Mouse (Mus musculus): ENCODE data around the gene Hist1h4i. TPM values are rescaled to one million over a fixed set of nuclear protein-coding genes. Genes with fewer than 3 reads are reported as not detected.

Hist1h4i gene
- total and polyA plus RNA-seq, 3 experiments = 6.4 to 812 (median 35.7) TPM

DNA sequence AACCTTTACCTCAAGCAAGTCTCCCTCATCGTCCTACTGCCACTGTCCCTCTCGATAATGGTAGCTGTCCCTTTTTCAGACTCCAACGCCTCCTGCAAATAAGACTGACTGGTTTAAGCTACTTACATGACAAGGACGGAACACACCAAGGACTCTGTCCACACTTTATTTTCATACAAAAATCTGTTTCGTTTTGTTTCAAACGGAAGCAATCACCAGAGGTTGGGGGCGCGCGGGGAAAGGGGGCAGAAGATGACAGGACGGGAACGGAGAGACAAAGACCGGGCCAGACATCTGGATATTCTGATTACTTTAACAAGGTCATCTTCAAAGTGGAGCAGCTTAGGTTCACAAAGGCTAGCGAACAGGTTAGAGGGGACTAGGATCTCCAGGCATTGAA, 27.4 kb downstream of the Hist1h4i start:
- Histone ChIP-seq H3K4me3 (replicated peaks in 1 of 3; ENCODE audit: low read depth in 2 of 3, low read length in 2 of 3, poor library complexity in 1 of 3) (peak overlapping the region in 1 of 3 experiments; percentile 23), H3K36me3 (replicated peaks in 1 of 2; ENCODE audit: control insufficient read depth in 1 of 2, insufficient read depth in 1 of 2, low read length in 1 of 2) (no peaks in the 10 kb centered on the region), H3K9me3 (replicated peaks; ENCODE audit: low read length) (no peaks in the 10 kb centered on the region), H3K4me1 (ENCODE audit: control insufficient read depth in 1 of 2, insufficient read depth in 2 of 2) (peaks cover 0 to 14% of the 10 kb centered on the region in 2 experiments; a peak in 2 of 4 replicates), H3K4me2 (ENCODE audit: insufficient read depth, low read depth, poor library complexity, severe bottlenecking) (peak overlapping the region; percentile 71), H3K79me2 (replicated peaks; ENCODE audit: control insufficient read depth, extremely low read depth, insufficient read depth, poor library complexity, severe bottlenecking) (no peaks in the 10 kb centered on the region), H3K9ac (ENCODE audit: insufficient read depth, low read depth) (0 out of 2 replicates have a peak overlapping the region, but pooled peaks have one; percentile 19), H3K27me3 (replicated peaks) (peaks cover 63% of the 10 kb centered on the region), H3K27ac (ENCODE audit: insufficient read depth, low read depth) (no peak overlapping the region)
- in situ Hi-C loops (cut with MboI; ENCODE audit: low pct_ligation_motif_present, low pct_unique_long_range_greater_than_20kb, low sequenced_read_pairs) = loop anchor here (25.0 kb wide), 1 partner anchor 601 kb away; the partner anchor contains the start of gene Zkscan3
- dilution Hi-C loops (cut with MboI; ENCODE audit: extremely low pct_ligation_motif_present, extremely low pct_unique_long_range_greater_than_20kb, low sequenced_read_pairs) = no loop called here
- DNase-seq (ENCODE audit: extremely low read depth) = no peak
- no peak for TF ChIP-seq EP300 (IDR thresholded peaks at IDR 0.05; ENCODE audit: low read length)
- no peak for TF ChIP-seq NELFE (IDR thresholded peaks at IDR 0.05; ENCODE audit: low read depth, low read length)
- TF ChIP-seq KAT2A (IDR thresholded peaks at IDR 0.05; ENCODE audit: insufficient replicate concordance, low read length) = no peak
- TF ChIP-seq PAX5 (IDR thresholded peaks at IDR 0.05; ENCODE audit: low read length) = no peak

- dilution Hi-C loops (cut with MboI; ENCODE audit: extremely low pct_ligation_motif_present, extremely low pct_unique_long_range_greater_than_20kb, low sequenced_read_pairs) = no loop called here
- Histone ChIP-seq H3K27ac (ENCODE audit: insufficient read depth, low read depth) (no peak within 1 kb of the TSS), H3K4me3 (replicated peaks in 1 of 3; ENCODE audit: low read depth in 2 of 3, low read length in 2 of 3, poor library complexity in 1 of 3) (no peak within 1 kb of the TSS), H3K27me3 (replicated peaks) (peaks cover 84% of the 10 kb centered on the region), H3K36me3 (replicated peaks in 1 of 2; ENCODE audit: control insufficient read depth in 1 of 2, insufficient read depth in 1 of 2, low read length in 1 of 2) (no peaks in the 10 kb centered on the region), H3K4me2 (ENCODE audit: insufficient read depth, low read depth, poor library complexity, severe bottlenecking) (no peak within 1 kb of the TSS), H3K9ac (ENCODE audit: insufficient read depth, low read depth) (no peak within 1 kb of the TSS), H3K79me2 (replicated peaks; ENCODE audit: control insufficient read depth, extremely low read depth, insufficient read depth, poor library complexity, severe bottlenecking) (no peaks in the 10 kb centered on the region), H3K4me1 (ENCODE audit: control insufficient read depth in 1 of 2, insufficient read depth in 2 of 2) (peaks cover 3 to 16% of the 10 kb centered on the region in 2 experiments; a peak in 3 of 4 replicates), H3K9me3 (replicated peaks; ENCODE audit: low read length) (no peaks in the 10 kb centered on the region)
- DNase-seq (ENCODE audit: extremely low read depth) = no peak
- no peak for TF ChIP-seq PAX5 (IDR thresholded peaks at IDR 0.05; ENCODE audit: low read length)
- in situ Hi-C loops (cut with MboI; ENCODE audit: low pct_ligation_motif_present, low pct_unique_long_range_greater_than_20kb, low sequenced_read_pairs) = loop anchor here (25.0 kb wide), 1 partner anchor 597 kb away; the partner anchor contains the start of gene Zkscan3
Observed at GRCm38 (mm10) chr13:22009642-22010041, 31.5 kb downstream of the Hist1h4i start, which contains the start of gene Prss16. Prss16 (minus strand) TSS chr13:22009742.

- H3K27me3 ChIP-seq (replicated peaks) = peaks cover 84% of the 10 kb centered on the region
- no peaks in the 10 kb centered on the region for H3K9me3 ChIP-seq (replicated peaks; ENCODE audit: low read length)
- no peak overlapping the region for H3K4me2 ChIP-seq (ENCODE audit: insufficient read depth, low read depth, poor library complexity, severe bottlenecking)
- H3K36me3 ChIP-seq (replicated peaks in 1 of 2; ENCODE audit: control insufficient read depth in 1 of 2, insufficient read depth in 1 of 2, low read length in 1 of 2) = no peaks in the 10 kb centered on the region
- H3K79me2 ChIP-seq (replicated peaks; ENCODE audit: control insufficient read depth, extremely low read depth, insufficient read depth, poor library complexity, severe bottlenecking) = no peaks in the 10 kb centered on the region
- H3K4me3 ChIP-seq (replicated peaks in 1 of 3; ENCODE audit: low read depth in 2 of 3, low read length in 2 of 3, poor library complexity in 1 of 3) = no peak overlapping the region
- no peak overlapping the region for H3K27ac ChIP-seq (ENCODE audit: insufficient read depth, low read depth)
- no peak overlapping the region for H3K9ac ChIP-seq (ENCODE audit: insufficient read depth, low read depth)
- in situ Hi-C loops (cut with MboI; ENCODE audit: low pct_ligation_motif_present, low pct_unique_long_range_greater_than_20kb, low sequenced_read_pairs) = loop anchor here (25.0 kb wide), 1 partner anchor 596 kb away; the partner anchor contains the start of gene Zkscan3
- DNase-seq (ENCODE audit: extremely low read depth) = no peak
- no peak for TF ChIP-seq EP300 (IDR thresholded peaks at IDR 0.05; ENCODE audit: low read length)
- TF ChIP-seq TBP (conservative IDR thresholded peaks at IDR 0.05; ENCODE audit: low read depth, low read length) = no peak
- dilution Hi-C loops (cut with MboI; ENCODE audit: extremely low pct_ligation_motif_present, extremely low pct_unique_long_range_greater_than_20kb, low sequenced_read_pairs) = no loop called here
- peaks cover 3 to 16% of the 10 kb centered on the region in 2 experiments; a peak in 3 of 4 replicates for H3K4me1 ChIP-seq (ENCODE audit: control insufficient read depth in 1 of 2, insufficient read depth in 2 of 2)
Observed at GRCm38 (mm10) chr13:22008707-22009106, 32.5 kb downstream of the Hist1h4i start.

- no peak overlapping the region for H3K4me3 ChIP-seq (replicated peaks in 1 of 3; ENCODE audit: low read depth in 2 of 3, low read length in 2 of 3, poor library complexity in 1 of 3)
- in situ Hi-C loops (cut with MboI; ENCODE audit: low pct_ligation_motif_present, low pct_unique_long_range_greater_than_20kb, low sequenced_read_pairs) = loop anchor here (25.0 kb wide), 1 partner anchor 596 kb away; the partner anchor contains the start of gene Zkscan3
- H3K27me3 ChIP-seq (replicated peaks) = peaks cover 86% of the 10 kb centered on the region
Observed at GRCm38 (mm10) chr13:22007872-22008271, 33.3 kb downstream of the Hist1h4i start.

More at GRCm38 (mm10) chr13:22007872-22008271, 33.3 kb downstream of the Hist1h4i start:
- H3K9ac ChIP-seq (ENCODE audit: insufficient read depth, low read depth) = no peak overlapping the region
- dilution Hi-C loops (cut with MboI; ENCODE audit: extremely low pct_ligation_motif_present, extremely low pct_unique_long_range_greater_than_20kb, low sequenced_read_pairs) = no loop called here
- H3K79me2 ChIP-seq (replicated peaks; ENCODE audit: control insufficient read depth, extremely low read depth, insufficient read depth, poor library complexity, severe bottlenecking) = no peaks in the 10 kb centered on the region
- H3K36me3 ChIP-seq (replicated peaks in 1 of 2; ENCODE audit: control insufficient read depth in 1 of 2, insufficient read depth in 1 of 2, low read length in 1 of 2) = no peaks in the 10 kb centered on the region
- peaks cover 3 to 16% of the 10 kb centered on the region in 2 experiments; a peak in 3 of 4 replicates for H3K4me1 ChIP-seq (ENCODE audit: control insufficient read depth in 1 of 2, insufficient read depth in 2 of 2)
- no peak for TF ChIP-seq POLR2A (IDR thresholded peaks at IDR 0.05; ENCODE audit: low read depth, low read length)
- TF ChIP-seq HCFC1 (IDR thresholded peaks at IDR 0.05; ENCODE audit: low read depth, low read length) = no peak
- no peak for TF ChIP-seq MAFK (IDR thresholded peaks at IDR 0.05; ENCODE audit: insufficient replicate concordance, low read length)
- TF ChIP-seq CTCF (conservative IDR thresholded peaks at IDR 0.05 in 1 of 2, IDR thresholded peaks at IDR 0.05 in 1 of 2; ENCODE audit: low read depth in 2 of 2, low read length in 2 of 2) = no peak
- H3K27ac ChIP-seq (ENCODE audit: insufficient read depth, low read depth) = no peak overlapping the region
- H3K4me2 ChIP-seq (ENCODE audit: insufficient read depth, low read depth, poor library complexity, severe bottlenecking) = no peak overlapping the region
- H3K9me3 ChIP-seq (replicated peaks; ENCODE audit: low read length) = no peaks in the 10 kb centered on the region
- no peak for DNase-seq (ENCODE audit: extremely low read depth)

Measured in CH12.LX (cell line).